Mouse (Mus musculus): ENCODE data around the gene Zfp110. TPM values are rescaled to one million over a fixed set of nuclear protein-coding genes. Genes with fewer than 3 reads are reported as not detected.
A peak's percentile ranks its signal among the peaks of the same experiment; 100 is the strongest.
"Not testable (repeated sequence)": the region's sequence is repeated elsewhere in the genome, so short reads cannot be mapped to it uniquely, and the experiment has no call there.

Gene Zfp110
- polyA plus RNA-seq, 1 experiment from 2014 or later = 26.7 TPM

DNA sequence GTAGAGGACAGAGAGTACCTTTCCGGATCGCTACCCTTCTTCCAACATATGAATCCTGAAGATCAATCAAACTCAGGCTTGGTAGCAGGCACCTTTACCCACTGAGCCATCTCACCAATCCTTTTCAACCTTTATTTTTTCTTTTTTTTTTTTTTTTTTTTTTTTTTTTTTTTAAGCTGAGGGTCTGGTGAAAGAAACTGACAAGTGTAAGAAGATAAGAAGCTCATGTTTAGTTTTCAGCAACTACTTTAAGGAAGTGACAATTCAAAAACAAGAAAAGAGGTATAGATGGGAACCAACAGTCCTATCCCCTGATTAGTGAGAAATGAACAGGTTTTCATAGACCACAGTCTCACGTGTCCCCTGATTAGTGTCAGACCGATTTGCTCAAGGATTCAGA, 1.2 kb downstream of the Zfp110 start:
- peak overlapping the region; percentile 62 for H3K4me3 ChIP-seq
- 95% methylated on average over 4 of the region's 4 CpGs for WGBS
- 0 out of 2 replicates have a peak, but pooled peaks cover 4% of the 10 kb centered on the region for H3K4me1 ChIP-seq (replicated peaks)
- peaks cover 49% of the 10 kb centered on the region for H3K36me3 ChIP-seq
- H3K27ac ChIP-seq = no peak overlapping the region
- peaks cover 60% of the 10 kb centered on the region for H3K9me3 ChIP-seq
- no peak for DNase-seq (ENCODE audit: low spot score)
- H3K27me3 ChIP-seq (ENCODE audit: insufficient read depth, poor library complexity, severe bottlenecking) = no peaks in the 10 kb centered on the region

DNA sequence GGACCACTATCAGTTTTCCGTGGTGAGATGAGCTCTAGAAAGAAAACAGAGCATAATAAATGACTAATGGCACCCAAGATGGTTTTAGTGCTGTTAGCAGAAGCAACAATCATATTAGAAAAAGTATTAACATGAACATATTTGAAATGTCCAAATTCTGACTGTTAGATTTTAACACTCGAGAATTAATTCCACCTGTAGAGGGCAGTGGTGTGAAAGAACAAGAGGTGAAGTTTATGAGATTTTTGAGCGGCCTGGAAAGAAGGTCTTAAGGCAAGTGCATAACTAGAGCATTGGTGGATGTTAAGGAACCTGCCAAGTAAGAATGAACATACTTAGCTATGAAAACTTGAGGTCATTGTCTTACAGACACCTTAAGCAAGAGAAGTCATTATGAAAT, 39.7 kb downstream of the Zfp110 start:
- H3K27me3 ChIP-seq (ENCODE audit: insufficient read depth, poor library complexity, severe bottlenecking) = no peaks in the 10 kb centered on the region
- H3K4me1 ChIP-seq (replicated peaks) = no peaks in the 10 kb centered on the region
- no peak overlapping the region for H3K4me3 ChIP-seq
- H3K36me3 ChIP-seq = no peaks in the 10 kb centered on the region
- no peak for DNase-seq (ENCODE audit: low spot score)
- 31% methylated on average over 3 of the region's 3 CpGs for WGBS
- no peak overlapping the region for H3K27ac ChIP-seq
- peaks cover 10% of the 10 kb centered on the region for H3K9me3 ChIP-seq

DNA sequence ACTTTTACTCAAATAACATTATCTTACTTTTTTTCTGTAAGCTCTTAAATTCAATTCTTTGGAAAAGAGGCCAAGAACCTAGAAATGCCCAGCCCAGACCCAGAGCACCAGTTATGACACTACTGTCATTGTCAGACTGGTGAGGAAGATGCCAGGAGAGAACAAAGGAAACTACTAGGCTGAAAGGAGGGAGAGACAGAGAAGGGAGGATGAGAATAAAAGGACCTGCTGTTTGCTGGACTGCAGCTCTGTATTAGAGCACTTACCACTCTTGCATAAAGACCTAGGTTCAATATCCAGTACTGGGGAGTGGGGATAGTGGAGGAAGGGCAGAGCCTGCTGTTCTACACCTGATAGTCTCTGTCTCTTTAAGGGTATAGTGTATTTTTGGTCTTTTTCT, 45.5 kb downstream of the Zfp110 start:
- Histone ChIP-seq H3K27ac (no peak overlapping the region), H3K4me1 (replicated peaks) (peaks cover 11% of the 10 kb centered on the region), H3K36me3 (peaks cover 15% of the 10 kb centered on the region), H3K9me3 (no peaks in the 10 kb centered on the region), H3K27me3 (ENCODE audit: insufficient read depth, poor library complexity, severe bottlenecking) (no peaks in the 10 kb centered on the region), H3K4me3 (no peak overlapping the region)
- no peak for DNase-seq (ENCODE audit: low spot score)

GRCm38 (mm10) chr7:12880497-12880896, 45.9 kb downstream of the Zfp110 start:
- peaks cover 11% of the 10 kb centered on the region for H3K4me1 ChIP-seq (replicated peaks)
- H3K27me3 ChIP-seq (ENCODE audit: insufficient read depth, poor library complexity, severe bottlenecking); H3K9me3 ChIP-seq; DNase-seq (ENCODE audit: low spot score): not testable (repeated sequence)
- peak overlapping the region; percentile 72 for H3K4me3 ChIP-seq
- peaks cover 20% of the 10 kb centered on the region for H3K36me3 ChIP-seq
- H3K27ac ChIP-seq = peak overlapping the region; percentile 88
- 45% methylated on average over 8 of the region's 8 CpGs for WGBS

DNA sequence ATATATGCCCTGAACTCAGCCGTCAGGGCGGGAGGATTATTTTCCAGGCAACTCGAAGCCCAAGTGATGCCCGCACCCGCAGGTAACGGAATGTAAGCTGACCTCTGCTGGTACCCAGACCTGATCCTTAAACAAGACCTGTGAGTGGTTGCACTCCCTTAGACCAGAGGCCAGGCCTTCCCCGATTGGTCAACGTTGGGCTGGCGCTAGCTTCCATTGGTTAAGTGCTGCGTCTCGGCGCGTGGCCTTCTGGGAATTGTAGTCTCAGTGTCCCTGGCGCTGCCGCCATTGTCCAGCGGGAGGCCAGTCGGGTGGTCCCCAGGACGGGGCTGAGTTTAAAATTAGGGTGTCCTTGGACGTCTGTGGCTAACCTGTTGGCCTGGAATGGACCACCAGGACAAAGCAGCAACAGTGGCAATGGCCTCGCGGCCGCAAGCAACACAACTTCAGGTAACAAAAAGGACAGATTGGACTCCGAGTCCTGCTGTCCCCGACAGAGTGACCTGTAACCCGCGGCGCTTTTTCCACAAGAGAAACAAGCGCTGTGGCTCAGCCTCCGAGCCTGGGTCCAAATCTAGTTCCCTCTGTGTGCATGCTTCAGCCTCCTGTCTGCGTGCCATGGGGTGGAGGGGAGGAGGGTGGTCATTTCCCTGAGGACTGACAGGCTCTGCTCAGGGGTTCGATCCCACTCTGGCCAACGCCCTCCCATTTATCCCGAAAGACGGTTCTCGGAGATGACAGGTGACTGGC, 46.5 kb downstream of the Zfp110 start, which contains the start of gene Zfp128:
TSS of gene Zfp128 (plus strand) at position 267 of the 750 bp plus-strand sequence.
- peak within 1 kb of the TSS; percentile 88 for H3K27ac ChIP-seq

GRCm38 (mm10) chr7:12886563-12887266, 52.2 kb downstream of the Zfp110 start:
- no peak overlapping the region for H3K4me3 ChIP-seq
- no peaks in the 10 kb centered on the region for H3K27me3 ChIP-seq (ENCODE audit: insufficient read depth, poor library complexity, severe bottlenecking)
- H3K9me3 ChIP-seq = no peaks in the 10 kb centered on the region
- H3K4me1 ChIP-seq (replicated peaks) = peaks cover 7% of the 10 kb centered on the region
- no peak for DNase-seq (ENCODE audit: low spot score)
- peaks cover 77% of the 10 kb centered on the region for H3K36me3 ChIP-seq
- 91% methylated on average over 12 of the region's 12 CpGs for WGBS
- no peak overlapping the region for H3K27ac ChIP-seq

More for the DNA sequence above, 46.5 kb downstream of the Zfp110 start, which contains the start of gene Zfp128:
- peak within 1 kb of the TSS; percentile 72 for H3K4me3 ChIP-seq
- peak; percentile 95 for DNase-seq (ENCODE audit: low spot score)
- H3K36me3 ChIP-seq = peaks cover 26% of the 10 kb centered on the region
- H3K27me3 ChIP-seq (ENCODE audit: insufficient read depth, poor library complexity, severe bottlenecking) = no peaks in the 10 kb centered on the region
- H3K9me3 ChIP-seq = no peaks in the 10 kb centered on the region
- peaks cover 11% of the 10 kb centered on the region for H3K4me1 ChIP-seq (replicated peaks)
- 1% methylated on average over 35 of the region's 35 CpGs for WGBS

GRCm38 (mm10) chr7:12887585-12887984, 53.0 kb downstream of the Zfp110 start:
- no peak for DNase-seq (ENCODE audit: low spot score)
- Histone ChIP-seq H3K27me3 (ENCODE audit: insufficient read depth, poor library complexity, severe bottlenecking) (no peaks in the 10 kb centered on the region), H3K4me1 (replicated peaks) (no peaks in the 10 kb centered on the region), H3K27ac (no peak overlapping the region), H3K4me3 (no peak overlapping the region), H3K9me3 (no peaks in the 10 kb centered on the region), H3K36me3 (peaks cover 85% of the 10 kb centered on the region)
- 95% methylated on average over 5 of the region's 5 CpGs for WGBS

- 92% methylated on average over 14 of the region's 14 CpGs for WGBS
- Histone ChIP-seq H3K36me3 (peaks cover 60% of the 10 kb centered on the region), H3K27ac (no peak overlapping the region), H3K4me3 (no peak overlapping the region), H3K4me1 (replicated peaks) (no peaks in the 10 kb centered on the region), H3K27me3 (ENCODE audit: insufficient read depth, poor library complexity, severe bottlenecking) (no peaks in the 10 kb centered on the region), H3K9me3 (no peaks in the 10 kb centered on the region)
- DNase-seq (ENCODE audit: low spot score) = no peak
These were observed 56.4 kb downstream of the Zfp110 start for GRCm38 (mm10) chr7:12890928-12891327.

DNA sequence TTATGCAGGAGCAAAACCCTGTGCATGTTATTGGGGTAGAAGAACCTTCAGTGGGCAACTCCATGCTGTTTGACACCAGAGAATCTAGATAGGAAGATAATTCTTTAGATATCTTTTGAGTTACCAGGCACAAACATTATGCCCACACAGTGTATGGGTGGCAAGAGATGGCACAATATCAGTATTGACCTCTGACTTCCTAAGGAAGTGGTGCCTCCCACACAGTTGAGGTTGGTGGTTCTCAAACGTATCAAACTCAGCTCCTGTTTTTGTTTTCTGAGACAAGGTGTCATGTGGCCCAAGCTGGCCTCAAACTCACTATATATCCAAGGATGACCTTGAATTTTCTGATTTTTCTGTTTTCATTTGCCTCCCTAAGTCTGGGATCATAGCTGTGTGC, 56.8 kb downstream of the Zfp110 start:
- Histone ChIP-seq H3K36me3 (peaks cover 56% of the 10 kb centered on the region), H3K27me3 (ENCODE audit: insufficient read depth, poor library complexity, severe bottlenecking) (no peaks in the 10 kb centered on the region), H3K9me3 (no peaks in the 10 kb centered on the region), H3K27ac (no peak overlapping the region), H3K4me3 (no peak overlapping the region), H3K4me1 (replicated peaks) (no peaks in the 10 kb centered on the region)
- WGBS = 83% methylated on average over 1 of the region's 1 CpGs
- no peak for DNase-seq (ENCODE audit: low spot score)

DNA sequence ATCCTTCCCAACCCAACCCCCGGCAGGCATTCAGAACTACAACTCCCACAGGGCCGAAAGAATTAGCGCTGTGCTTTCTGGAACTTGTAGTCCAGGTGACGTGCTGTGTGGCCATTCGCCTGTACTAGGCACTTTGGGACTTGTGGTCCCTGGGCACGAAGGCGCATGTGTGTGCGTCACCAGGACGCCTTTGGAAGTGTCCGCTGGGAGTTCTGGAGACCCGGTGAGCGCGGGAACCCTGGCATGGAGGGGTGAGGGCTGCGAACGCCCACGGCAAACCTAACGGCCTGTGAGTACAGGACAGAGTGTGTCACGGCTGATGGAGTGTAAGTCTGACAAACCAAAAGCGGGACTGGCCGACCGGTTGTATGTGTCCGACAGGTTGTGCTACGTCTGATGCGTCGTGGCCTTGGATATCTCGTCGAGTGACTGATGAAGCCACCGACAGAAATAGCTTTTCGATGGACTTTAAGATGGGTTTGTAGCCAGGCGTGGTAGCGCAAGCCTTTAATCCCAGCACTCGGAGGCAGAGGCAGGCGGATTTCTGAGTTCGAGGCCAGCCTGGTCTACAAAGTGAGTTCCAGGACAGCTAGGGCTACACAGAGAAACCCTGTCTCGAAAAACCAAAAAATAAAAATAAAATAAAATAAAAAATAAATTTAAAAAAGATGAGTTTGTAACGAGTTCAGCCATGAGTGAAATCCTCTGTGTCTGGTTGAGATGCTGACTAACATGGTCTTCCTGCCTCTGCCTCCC, 63.3 kb downstream of the Zfp110 start, which contains the start of gene Zscan22:
TSS of gene Zscan22 (plus strand) at position 161 of the 756 bp plus-strand sequence.
- WGBS = 8% methylated on average over 36 of the region's 36 CpGs
- Histone ChIP-seq H3K4me3 (peak within 1 kb of the TSS; percentile 67), H3K4me1 (replicated peaks) (peaks cover 6% of the 10 kb centered on the region), H3K36me3 (peaks cover 15% of the 10 kb centered on the region), H3K27me3 (ENCODE audit: insufficient read depth, poor library complexity, severe bottlenecking) (no peaks in the 10 kb centered on the region), H3K27ac (peak within 1 kb of the TSS; percentile 84), H3K9me3 (no peaks in the 10 kb centered on the region)
- DNase-seq (ENCODE audit: low spot score) = peak; percentile 92
